Mouse (Mus musculus) stomach, embryonic 16.5 days (tissue): Measurements from ENCODE around the gene Zfp710. TPM values are rescaled to one million over a fixed set of nuclear protein-coding genes. Genes with fewer than 3 reads are reported as not detected.
A peak's percentile ranks its signal among the peaks of the same experiment; 100 is the strongest.

Source experiments
- ATAC-seq: fragments of 200-750 bp; cut with Nextera tagmentation; 2 replicates; pipeline ENCODE4 v1.8.0; 2017; ENCODE audit warnings: moderate number of reproducible peaks, moderate TSS enrichment; ENCODE audit not compliant: insufficient read depth, low FRiP score
- H3K27ac ChIP-seq: fragments of 300-500 bp; sonication (generic); 2 replicates; pipeline ENCODE4 v1.5.1; 2014; ENCODE audit warnings: low read length
- H3K27me3 ChIP-seq: fragments of 300-500 bp; sonication (generic); 2 replicates; pipeline ENCODE4 v1.6.1; 2014; ENCODE audit warnings: low read length, control low read depth, mixed read lengths; ENCODE audit not compliant: control insufficient read depth, insufficient read depth
- H3K36me3 ChIP-seq: fragments of 300-500 bp; sonication (generic); 2 replicates; pipeline ENCODE4 v1.6.1; 2014; ENCODE audit warnings: low read length; ENCODE audit not compliant: control insufficient read depth, insufficient read depth
- H3K4me1 ChIP-seq: fragments of 300-500 bp; sonication (generic); 2 replicates; pipeline ENCODE4 v1.6.1; 2014; ENCODE audit warnings: low read length, control low read depth, mixed read lengths; ENCODE audit not compliant: control insufficient read depth, insufficient read depth
- H3K4me2 ChIP-seq: fragments of 300-500 bp; sonication (generic); 2 replicates; pipeline ENCODE4 v1.6.1; 2014; ENCODE audit warnings: low read depth, low read length, mixed read lengths
- H3K4me3 ChIP-seq: fragments of 300-500 bp; sonication (generic); replicated peaks from 2 replicates; pipeline ENCODE4 v1.5.1; 2014; ENCODE audit warnings: mild to moderate bottlenecking, low read length
- H3K9ac ChIP-seq: fragments of 300-500 bp; sonication (generic); 2 replicates; pipeline ENCODE4 v1.6.1; 2014; ENCODE audit warnings: low read length
- H3K9me3 ChIP-seq: fragments of 300-500 bp; sonication (generic); replicated peaks from 2 replicates; pipeline ENCODE4 v1.6.1; 2016; ENCODE audit warnings: low read length, control low read depth; ENCODE audit not compliant: control insufficient read depth
- WGBS: fragments of 180-500 bp; shearing (Covaris S2); extraction: QIAGEN DNeasy Blood & Tissue Kit; methylation state at CpG from one replicate; pipeline ENCODE4 v1.1.7; 2014; 5-methylcytosine and 5-hydroxymethylcytosine counted together
- polyA plus RNA-seq: library from polyadenylated mRNA; unstranded; fragments of >200 nt; fragmentation: Nextera tagmentation; extraction: Ambion mirVana; gene quantifications from 2 replicates; pipeline ENCODE4 v1.2.1, GENCODE M21; 2015

Gene Zfp710
- polyA plus RNA-seq, 1 experiment from 2014 or later = 16.7 TPM

DNA sequence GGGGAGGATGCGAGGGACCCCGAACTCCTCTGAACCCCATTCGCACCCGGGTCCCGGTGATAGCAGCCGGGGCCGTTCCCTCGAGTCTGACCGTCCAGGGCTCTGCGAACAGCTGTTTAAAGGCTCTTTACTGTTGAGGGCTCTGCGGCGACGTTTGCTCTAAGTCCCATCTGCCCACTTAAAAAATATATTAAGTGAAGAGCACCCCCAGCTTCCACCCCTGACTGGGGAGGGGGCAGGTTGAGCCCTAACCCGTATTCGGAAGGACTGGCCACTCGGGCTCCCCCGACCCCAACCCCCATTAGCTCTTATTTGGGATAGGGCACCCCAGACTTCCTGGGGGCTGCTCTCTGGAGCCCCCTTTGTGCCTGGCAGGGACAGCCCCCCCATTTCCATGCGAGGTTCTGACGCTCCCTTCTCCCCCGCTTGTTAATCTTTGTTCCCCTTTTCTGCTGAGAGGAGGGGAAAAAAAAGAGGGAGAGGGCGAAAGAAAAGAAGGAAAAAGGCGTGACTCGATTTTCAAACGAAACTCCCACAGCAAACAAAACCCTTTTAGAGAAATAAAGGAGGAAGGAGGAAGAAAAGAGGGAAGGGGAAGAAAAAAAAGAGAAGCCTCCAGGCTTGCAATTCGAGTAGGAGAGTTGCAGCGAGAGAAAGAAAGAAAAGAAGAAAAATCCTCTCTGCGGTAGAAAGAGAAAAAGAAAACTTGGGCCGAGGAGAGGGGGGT, 940 bp downstream of the Zfp710 start:
- peaks cover 4% of the 10 kb centered on the region; the same call in 1 of the 2 replicates for H3K4me1 ChIP-seq
- WGBS = under 1% methylated on average over 28 of the region's 28 CpGs

GRCm38 (mm10) chr7:80026118-80026989, 1.7 kb downstream of the Zfp710 start:
- H3K9me3 ChIP-seq = no peaks in the 10 kb centered on the region
- peak overlapping the region; percentile 81 for H3K4me3 ChIP-seq
- no peaks in the 10 kb centered on the region for H3K27me3 ChIP-seq
- peak overlapping the region; percentile 93 for H3K9ac ChIP-seq
- H3K4me2 ChIP-seq = peak overlapping the region; percentile 96
- peak overlapping the region; percentile 98 for H3K27ac ChIP-seq
- H3K4me1 ChIP-seq = peaks cover 4% of the 10 kb centered on the region; the same call in 1 of the 2 replicates
- H3K36me3 ChIP-seq = no peaks in the 10 kb centered on the region
- ATAC-seq = peak; percentile 56
- 2% methylated on average over 25 of the region's 59 CpGs for WGBS

More for the DNA sequence above, 940 bp downstream of the Zfp710 start:
- no peaks in the 10 kb centered on the region for H3K9me3 ChIP-seq
- no peaks in the 10 kb centered on the region for H3K36me3 ChIP-seq
- H3K27ac ChIP-seq = peak overlapping the region; percentile 98
- peak overlapping the region; percentile 93 for H3K9ac ChIP-seq
- peak overlapping the region; percentile 96 for H3K4me2 ChIP-seq
- peak; percentile 38; the same call in 1 of the 2 replicates for ATAC-seq
- H3K27me3 ChIP-seq = no peaks in the 10 kb centered on the region
- peak overlapping the region; percentile 81 for H3K4me3 ChIP-seq

- Histone ChIP-seq H3K27ac (peak overlapping the region; percentile 98), H3K9ac (peak overlapping the region; percentile 93), H3K4me1 (peaks cover 10% of the 10 kb centered on the region; the same call in 1 of the 2 replicates), H3K36me3 (no peaks in the 10 kb centered on the region), H3K27me3 (no peaks in the 10 kb centered on the region), H3K4me3 (peak overlapping the region; percentile 81), H3K9me3 (no peaks in the 10 kb centered on the region), H3K4me2 (peak overlapping the region; percentile 73)
- ATAC-seq = 0 out of 2 replicates have a peak, but pooled peaks have one; percentile 12
- under 1% methylated on average over 71 of the region's 71 CpGs for WGBS
These were observed 2.5 kb downstream of the Zfp710 start for GRCm38 (mm10) chr7:80026990-80027635.

- WGBS = 8% methylated on average over 23 of the region's 23 CpGs
- H3K9ac ChIP-seq = peak overlapping the region; percentile 93
- H3K4me1 ChIP-seq = peaks cover 12% of the 10 kb centered on the region
- peak overlapping the region; percentile 73 for H3K4me2 ChIP-seq
- no peaks in the 10 kb centered on the region for H3K9me3 ChIP-seq
- ATAC-seq = no peak
- H3K36me3 ChIP-seq = no peaks in the 10 kb centered on the region
- no peaks in the 10 kb centered on the region for H3K27me3 ChIP-seq
- peak overlapping the region; percentile 81 for H3K4me3 ChIP-seq
- H3K27ac ChIP-seq = peak overlapping the region; percentile 98
These were observed 3.2 kb downstream of the Zfp710 start for GRCm38 (mm10) chr7:80027636-80028417.

DNA sequence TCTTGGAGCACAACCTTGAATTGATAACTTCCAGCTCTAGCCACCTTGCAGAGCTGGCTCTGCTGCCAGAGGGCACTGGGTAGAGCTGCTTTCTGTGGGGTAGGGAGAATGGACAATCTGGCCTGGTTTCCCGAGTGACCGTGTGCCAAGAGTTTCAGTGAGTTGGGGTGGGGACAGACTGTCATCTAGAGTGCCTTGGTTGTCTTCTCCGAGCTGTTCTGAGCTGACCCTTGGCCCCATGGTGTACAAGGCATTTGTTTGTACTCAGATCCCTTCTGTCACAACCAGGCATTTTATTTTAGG, 3.8 kb downstream of the Zfp710 start:
- 29% methylated on average over 3 of the region's 3 CpGs for WGBS
- Histone ChIP-seq H3K9ac (peak overlapping the region; percentile 93), H3K27ac (peak overlapping the region; percentile 98; the same call in 1 of the 2 replicates)

DNA sequence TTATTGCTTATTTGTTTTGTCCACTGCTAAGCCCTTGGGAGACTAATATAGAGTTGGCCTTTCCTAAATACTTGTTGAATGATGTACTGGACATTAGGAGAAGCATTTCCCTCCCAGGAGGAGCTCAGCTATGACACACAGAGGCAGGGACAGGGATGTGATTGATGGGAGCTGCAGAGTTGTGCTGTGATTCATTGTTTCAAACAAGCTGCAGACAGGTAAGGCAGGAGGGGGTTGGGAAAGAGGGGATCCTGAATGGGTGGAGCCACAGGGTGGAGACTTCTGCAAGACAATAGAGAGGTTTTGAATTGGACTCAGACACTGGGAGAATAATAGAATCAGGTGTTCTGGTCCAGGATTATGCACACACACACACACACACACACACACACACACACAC, 5.4 kb downstream of the Zfp710 start:
- H3K9ac ChIP-seq = no peak overlapping the region

More for the DNA sequence above, 3.8 kb downstream of the Zfp710 start:
- no peak for ATAC-seq
- H3K4me2 ChIP-seq = peak overlapping the region; percentile 73
- peaks cover 17% of the 10 kb centered on the region for H3K4me1 ChIP-seq
- H3K9me3 ChIP-seq = no peaks in the 10 kb centered on the region
- H3K27me3 ChIP-seq = no peaks in the 10 kb centered on the region
- no peaks in the 10 kb centered on the region for H3K36me3 ChIP-seq
- peak overlapping the region; percentile 81 for H3K4me3 ChIP-seq

GRCm38 (mm10) chr7:80030486-80030885, 5.9 kb downstream of the Zfp710 start:
- no peaks in the 10 kb centered on the region for H3K36me3 ChIP-seq
- H3K27ac ChIP-seq = no peak overlapping the region
- H3K27me3 ChIP-seq = no peaks in the 10 kb centered on the region
- H3K4me3 ChIP-seq = no peak overlapping the region
- H3K9me3 ChIP-seq = no peaks in the 10 kb centered on the region
- peaks cover 32% of the 10 kb centered on the region for H3K4me1 ChIP-seq
- WGBS = 87% methylated on average over 8 of the region's 8 CpGs
- ATAC-seq = no peak
- no peak overlapping the region for H3K4me2 ChIP-seq
- no peak overlapping the region for H3K9ac ChIP-seq

More for the DNA sequence above, 5.4 kb downstream of the Zfp710 start:
- H3K4me3 ChIP-seq = no peak overlapping the region
- peak overlapping the region; percentile 22; the same call in 1 of the 2 replicates for H3K27ac ChIP-seq
- H3K9me3 ChIP-seq = no peaks in the 10 kb centered on the region
- H3K4me1 ChIP-seq = peaks cover 27% of the 10 kb centered on the region
- no peak for ATAC-seq
- H3K36me3 ChIP-seq = no peaks in the 10 kb centered on the region
- no peaks in the 10 kb centered on the region for H3K27me3 ChIP-seq
- no peak overlapping the region for H3K4me2 ChIP-seq

- H3K27ac ChIP-seq = no peak overlapping the region
- ATAC-seq = no peak
- H3K4me2 ChIP-seq = no peak overlapping the region
- peaks cover 37% of the 10 kb centered on the region for H3K4me1 ChIP-seq
- H3K9me3 ChIP-seq = no peaks in the 10 kb centered on the region
- H3K9ac ChIP-seq = no peak overlapping the region
- WGBS = 94% methylated on average over 8 of the region's 8 CpGs
- H3K27me3 ChIP-seq = no peaks in the 10 kb centered on the region
- no peak overlapping the region for H3K4me3 ChIP-seq
- no peaks in the 10 kb centered on the region for H3K36me3 ChIP-seq
These were observed 6.4 kb downstream of the Zfp710 start for GRCm38 (mm10) chr7:80030987-80031386.
